Mouse (Mus musculus) limb, embryonic 14.5 days (tissue): ENCODE measurements around the gene Cntn5. TPM values are rescaled to one million over a fixed set of nuclear protein-coding genes. Genes with fewer than 3 reads are reported as not detected.

Experiments
- ATAC-seq: fragments of 200-750 bp; cut with Nextera tagmentation; 2 replicates; pipeline ENCODE4 v1.8.0; 2017; ENCODE audit warnings: low read depth, moderate number of reproducible peaks, moderate TSS enrichment; ENCODE audit not compliant: low FRiP score
- DNase-seq: peaks from one replicate; pipeline ENCODE4 v3.0.0-alpha.2; 2015; ENCODE audit warnings: low spot score
- H3K27ac ChIP-seq: fragments of 300-500 bp; sonication (generic); replicated peaks from 2 replicates; pipeline ENCODE4 v1.5.1; 2014; ENCODE audit warnings: low read depth, mild to moderate bottlenecking, low read length, moderate library complexity, mixed read lengths
- H3K27me3 ChIP-seq: fragments of 300-500 bp; sonication (generic); 2 replicates; pipeline ENCODE4 v1.6.1; 2014; ENCODE audit warnings: low read length, mixed read lengths; ENCODE audit not compliant: control insufficient read depth, insufficient read depth
- H3K36me3 ChIP-seq: fragments of 300-500 bp; sonication (generic); 2 replicates; pipeline ENCODE4 v1.6.1; 2014; ENCODE audit warnings: mild to moderate bottlenecking, low read length, moderate library complexity, mixed read lengths; ENCODE audit not compliant: control insufficient read depth, insufficient read depth
- H3K4me1 ChIP-seq: fragments of 300-500 bp; sonication (generic); 2 replicates; pipeline ENCODE4 v1.6.1; 2014; ENCODE audit warnings: antibody characterized with exemption, low read length, mixed read lengths; ENCODE audit not compliant: control insufficient read depth, insufficient read depth
- H3K4me2 ChIP-seq: fragments of 300-500 bp; sonication (generic); replicated peaks from 2 replicates; pipeline ENCODE4 v1.6.1; 2014; ENCODE audit warnings: low read depth, mild to moderate bottlenecking, low read length, moderate library complexity; ENCODE audit not compliant: severe bottlenecking
- H3K4me3 ChIP-seq: fragments of 300-500 bp; sonication (generic); replicated peaks from 2 replicates; pipeline ENCODE4 v1.5.1; 2014; ENCODE audit warnings: low read length
- H3K9ac ChIP-seq: fragments of 300-500 bp; sonication (generic); 2 replicates; pipeline ENCODE4 v1.6.1; 2014; ENCODE audit warnings: mild to moderate bottlenecking, low read depth, low read length, moderate library complexity; ENCODE audit not compliant: severe bottlenecking
- H3K9me3 ChIP-seq: fragments of 300-500 bp; sonication (generic); 2 replicates; pipeline ENCODE4 v1.6.1; 2016; ENCODE audit warnings: low read length; ENCODE audit not compliant: control insufficient read depth
- POLR2A ChIP-seq: fragments of 200-500 bp; IDR thresholded peaks from 2 replicates; pipeline ENCODE4 v1.8.0; 2012; ENCODE audit warnings: inconsistent platforms, mild to moderate bottlenecking, moderate library complexity, borderline replicate concordance; ENCODE audit not compliant: insufficient read depth, insufficient read length; ENCODE audit errors: extremely low read depth
- WGBS: fragments of 180-500 bp; shearing (Covaris S2); extraction: QIAGEN DNeasy Blood & Tissue Kit; methylation state at CpG from one replicate; pipeline ENCODE4 v1.1.7; 2014; 5-methylcytosine and 5-hydroxymethylcytosine counted together
- polyA plus RNA-seq, 2 experiments: library from polyadenylated mRNA; depleted of rRNA in 1 of 2; stranded (reverse) in 1 of 2; unstranded in 1 of 2; fragments of >200 nt; fragmentation: Nextera tagmentation in 1 of 2; extraction: Ambion mirVana in 1 of 2; gene quantifications; 2 replicates each; pipeline versions ENCODE4 v1.2.1 to v1.2.3; 2012 to 2014

The Cntn5 gene
- polyA plus RNA-seq, 2 experiments: 0.41 to 0.87 TPM

DNA sequence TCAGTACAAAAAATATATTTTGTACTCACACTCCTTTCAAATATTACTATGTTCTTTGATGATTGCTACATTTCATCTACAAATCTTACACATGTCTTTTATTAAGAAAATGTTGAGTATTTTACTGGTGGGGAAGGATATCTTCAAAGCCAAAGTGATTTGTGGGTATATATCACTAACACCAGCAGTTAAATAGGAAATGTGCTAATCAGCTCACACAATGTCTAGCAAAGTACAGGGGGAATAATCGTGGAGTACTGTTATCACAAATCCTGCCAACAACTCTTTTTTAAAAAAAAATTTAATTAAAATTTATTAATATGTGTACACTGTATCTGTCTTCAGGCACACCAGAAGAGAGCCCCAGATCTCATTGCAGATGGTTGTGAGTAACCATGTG lies 520.1 kb downstream of the Cntn5 start:
- Histone ChIP-seq H3K4me1 (no peaks in the 10 kb centered on the region), H3K9ac (no peak overlapping the region), H3K4me2 (no peak overlapping the region), H3K4me3 (no peak overlapping the region), H3K9me3 (no peaks in the 10 kb centered on the region), H3K36me3 (no peaks in the 10 kb centered on the region), H3K27ac (no peak overlapping the region), H3K27me3 (no peaks in the 10 kb centered on the region)
- WGBS: 52% methylated on average over 1 of the region's 1 CpGs
- DNase-seq (no peak), ATAC-seq (no peak)
- TF ChIP-seq POLR2A: no peak

DNA sequence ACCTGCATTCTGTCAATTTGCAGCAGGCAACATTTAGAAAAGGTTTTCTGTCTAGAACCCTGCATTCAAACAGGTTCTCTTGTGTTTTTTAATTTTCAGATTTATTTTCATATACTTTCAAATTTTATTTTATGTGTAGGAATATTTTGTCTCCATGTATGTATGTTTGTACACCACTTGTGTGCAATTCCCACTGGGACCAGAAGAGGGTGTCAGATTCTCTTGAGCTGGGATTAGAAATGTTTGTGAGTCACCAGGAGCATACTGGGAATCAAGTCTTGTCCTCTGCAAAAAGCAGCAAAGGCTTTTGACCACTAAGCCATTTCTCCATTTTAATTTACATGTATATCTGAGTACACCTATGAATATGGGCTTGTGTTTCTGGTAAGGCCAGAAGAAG lies 521.4 kb downstream of the Cntn5 start:
- ATAC-seq (no peak), DNase-seq (no peak)
- Histone ChIP-seq H3K4me3 (no peak overlapping the region), H3K9ac (no peak overlapping the region), H3K4me2 (no peak overlapping the region), H3K27ac (no peak overlapping the region), H3K4me1 (no peaks in the 10 kb centered on the region), H3K36me3 (no peaks in the 10 kb centered on the region), H3K9me3 (no peaks in the 10 kb centered on the region), H3K27me3 (no peaks in the 10 kb centered on the region)
- TF ChIP-seq POLR2A: no peak

DNA sequence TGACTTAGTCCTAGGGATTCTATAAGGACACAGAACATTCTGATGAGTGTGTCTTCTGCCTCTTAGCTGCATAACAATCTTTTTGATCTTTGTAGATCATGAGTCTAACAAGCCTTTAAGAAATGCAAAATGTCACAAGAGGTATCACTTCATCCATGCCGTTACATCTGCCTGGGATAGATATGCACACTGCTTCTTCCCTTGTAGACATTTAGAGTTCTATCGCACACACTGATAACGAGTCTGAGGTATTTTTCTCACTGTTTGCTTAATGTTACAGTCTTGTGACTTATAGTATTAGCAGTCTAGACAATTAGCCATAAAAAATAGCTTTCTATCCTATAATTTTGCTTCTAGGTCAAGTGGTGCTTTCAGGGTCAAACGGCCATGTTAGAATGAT lies 522.9 kb downstream of the Cntn5 start:
- no peak for ATAC-seq
- no peak overlapping the region for H3K4me3 ChIP-seq
- no peaks in the 10 kb centered on the region for H3K36me3 ChIP-seq
- no peak overlapping the region for H3K27ac ChIP-seq
- H3K4me1 ChIP-seq: no peaks in the 10 kb centered on the region
- no peak overlapping the region for H3K4me2 ChIP-seq
- TF ChIP-seq POLR2A: no peak
- H3K27me3 ChIP-seq: no peaks in the 10 kb centered on the region
- WGBS: 85% methylated on average over 4 of the region's 4 CpGs
- H3K9me3 ChIP-seq: no peaks in the 10 kb centered on the region
- no peak for DNase-seq
- no peak overlapping the region for H3K9ac ChIP-seq

DNA sequence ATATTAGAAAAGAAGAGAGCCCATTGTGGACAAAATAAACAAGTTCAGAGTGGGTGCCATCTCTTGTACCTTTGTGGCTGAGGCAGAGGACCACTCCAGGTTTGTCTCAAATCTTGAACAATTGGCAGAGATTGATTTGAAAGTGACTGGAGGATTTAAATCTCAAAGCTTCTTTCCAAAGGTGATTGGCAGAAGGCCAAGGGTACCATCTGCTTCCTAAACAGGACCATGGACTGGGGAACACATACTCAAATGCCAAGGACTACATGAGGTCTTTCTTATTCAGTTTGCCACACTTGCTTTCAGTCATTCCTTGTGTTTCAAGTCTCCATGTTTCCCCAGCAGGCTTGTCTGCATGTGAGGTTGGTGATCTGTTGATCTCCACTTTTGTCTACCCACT lies 528.3 kb downstream of the Cntn5 start:
- Histone ChIP-seq H3K27me3 (no peaks in the 10 kb centered on the region), H3K9me3 (no peaks in the 10 kb centered on the region), H3K36me3 (no peaks in the 10 kb centered on the region), H3K9ac (no peak overlapping the region), H3K4me2 (no peak overlapping the region), H3K4me3 (no peak overlapping the region), H3K4me1 (no peaks in the 10 kb centered on the region), H3K27ac (no peak overlapping the region)
- DNase-seq (no peak), ATAC-seq (no peak)
- no peak for TF ChIP-seq POLR2A

DNA sequence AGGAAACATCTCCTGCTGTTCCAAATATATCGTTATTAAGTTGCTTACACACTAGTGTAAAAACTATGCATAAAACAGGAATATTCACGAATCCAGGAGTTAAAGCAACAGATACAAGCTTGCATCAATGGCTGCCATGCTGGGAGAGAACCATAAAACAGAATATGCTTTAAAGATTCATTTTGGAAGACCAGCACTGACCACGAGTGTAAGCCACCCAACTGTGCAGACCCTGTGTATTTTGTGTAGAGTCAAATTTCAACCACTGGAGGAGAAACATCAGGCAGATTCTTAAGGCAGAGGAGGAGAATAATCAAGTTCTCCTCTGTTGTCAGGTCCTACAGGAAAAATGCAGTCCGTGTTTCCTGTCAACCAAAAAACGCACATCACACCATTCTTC lies 535.6 kb downstream of the Cntn5 start:
- Histone ChIP-seq H3K27ac (no peak overlapping the region), H3K9me3 (no peaks in the 10 kb centered on the region), H3K9ac (no peak overlapping the region), H3K36me3 (no peaks in the 10 kb centered on the region), H3K4me1 (no peaks in the 10 kb centered on the region), H3K4me3 (no peak overlapping the region), H3K4me2 (no peak overlapping the region), H3K27me3 (no peaks in the 10 kb centered on the region)
- WGBS: 41% methylated on average over 5 of the region's 5 CpGs
- ATAC-seq (no peak), DNase-seq (no peak)
- TF ChIP-seq POLR2A: no peak

DNA sequence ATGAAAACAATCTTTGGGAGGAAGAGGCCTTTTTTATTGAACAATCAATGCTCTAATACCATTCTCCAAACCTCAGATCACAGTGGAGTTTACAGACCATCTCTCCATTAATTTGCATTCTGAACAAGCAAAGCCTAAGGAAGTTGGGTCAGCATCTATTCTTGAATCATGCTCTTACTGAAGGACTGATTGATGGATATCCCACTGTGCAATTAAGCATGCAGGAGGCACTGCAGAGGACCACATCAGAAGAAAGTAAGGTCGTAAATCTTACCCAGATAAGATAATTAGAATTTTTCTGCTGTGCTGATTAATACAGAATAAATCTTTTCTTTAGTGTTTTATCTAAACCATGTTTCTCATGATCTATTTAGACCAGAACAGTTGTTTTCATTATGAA lies 536.2 kb downstream of the Cntn5 start:
- no peak for TF ChIP-seq POLR2A
- ATAC-seq: no peak

More for the DNA sequence above, 536.2 kb downstream of the Cntn5 start:
- Histone ChIP-seq H3K27ac (no peak overlapping the region), H3K9me3 (no peaks in the 10 kb centered on the region), H3K9ac (no peak overlapping the region), H3K36me3 (no peaks in the 10 kb centered on the region), H3K4me1 (no peaks in the 10 kb centered on the region), H3K4me3 (no peak overlapping the region), H3K4me2 (no peak overlapping the region), H3K27me3 (no peaks in the 10 kb centered on the region)
- 46% methylated on average over 1 of the region's 1 CpGs for WGBS
- no peak for DNase-seq
